Mouse (Mus musculus) CH12.LX (cell line): ENCODE data around the gene Bms1. TPM values are rescaled to one million over a fixed set of nuclear protein-coding genes. Genes with fewer than 3 reads are reported as not detected.

Experiments
- DNase-seq: peaks from one replicate; pipeline ENCODE4 v3.0.0-alpha.2; 2013; ENCODE audit errors: extremely low read depth
- H3K27ac ChIP-seq: 2 replicates; pipeline ENCODE4 v1.5.1; 2012; ENCODE audit warnings: low read depth, mild to moderate bottlenecking, control low read depth, moderate library complexity; ENCODE audit not compliant: insufficient read depth
- H3K27me3 ChIP-seq: replicated peaks from 2 replicates; pipeline ENCODE3; 2012; ENCODE audit warnings: inconsistent platforms
- H3K36me3 ChIP-seq, 2 experiments: replicated peaks in 1 of 2; 2 replicates each; pipeline versions ENCODE3 to v1.6.1; 2012; ENCODE audit warnings: inconsistent platforms in 1 of 2, low read length in 1 of 2, mild to moderate bottlenecking in 1 of 2, mixed read lengths in 1 of 2, moderate library complexity in 1 of 2; ENCODE audit not compliant: control insufficient read depth in 1 of 2, insufficient read depth in 1 of 2
- H3K4me1 ChIP-seq, 2 experiments: 2 replicates each; pipeline ENCODE4 v1.6.1; 2012; ENCODE audit warnings: inconsistent platforms in 1 of 2, moderate library complexity in 1 of 2; ENCODE audit not compliant: insufficient read depth in 2 of 2, control insufficient read depth in 1 of 2
- H3K4me2 ChIP-seq: 2 replicates; pipeline ENCODE4 v1.6.1; 2012; ENCODE audit warnings: low read depth, mild to moderate bottlenecking, control low read depth; ENCODE audit not compliant: poor library complexity, insufficient read depth, severe bottlenecking
- H3K4me3 ChIP-seq, 3 experiments: fragments of 150-350 bp in 1 of 3; sonication (generic) in 1 of 3; replicated peaks in 1 of 3; 2 replicates each; pipeline versions ENCODE3 to v1.5.1; 2011 to 2012; ENCODE audit warnings: low read depth in 2 of 3, low read length in 2 of 3, mild to moderate bottlenecking in 2 of 3, moderate library complexity in 2 of 3, control low read depth in 1 of 3, improper control_type of control experiment in 1 of 3, inconsistent platforms in 1 of 3, mixed read lengths in 1 of 3; ENCODE audit not compliant: poor library complexity in 1 of 3
- H3K79me2 ChIP-seq: replicated peaks from 2 replicates; pipeline ENCODE4 v1.6.1; 2012; ENCODE audit warnings: mild to moderate bottlenecking, moderate library complexity; ENCODE audit not compliant: control insufficient read depth, poor library complexity, insufficient read depth, severe bottlenecking; ENCODE audit errors: extremely low read depth
- H3K9ac ChIP-seq: 2 replicates; pipeline ENCODE4 v1.6.1; 2012; ENCODE audit warnings: low read depth, mild to moderate bottlenecking, control low read depth, moderate library complexity; ENCODE audit not compliant: insufficient read depth
- H3K9me3 ChIP-seq: replicated peaks from 2 replicates; pipeline ENCODE3; 2012; ENCODE audit warnings: low read length, inconsistent platforms, mixed read lengths
- CHD2 ChIP-seq: IDR thresholded peaks from 2 replicates; pipeline ENCODE4 v1.6.1; 2011; ENCODE audit warnings: low read length, improper control_type of control experiment
- CTCF ChIP-seq, 2 experiments: IDR thresholded peaks in 1 of 2; conservative IDR thresholded peaks in 1 of 2; 2 replicates each; pipeline ENCODE4 v1.5.1; 2011 to 2012; ENCODE audit warnings: low read depth in 2 of 2, low read length in 2 of 2, improper control_type of control experiment in 1 of 2, inconsistent platforms in 1 of 2, mild to moderate bottlenecking in 1 of 2, moderate library complexity in 1 of 2
- E2F4 ChIP-seq: IDR thresholded peaks from 2 replicates; pipeline ENCODE4 v1.6.1; 2011; ENCODE audit warnings: low read depth, low read length, improper control_type of control experiment; ENCODE audit not compliant: insufficient replicate concordance
- ELF1 ChIP-seq: IDR thresholded peaks from 2 replicates; pipeline ENCODE4 v1.6.1; 2014; ENCODE audit warnings: low read depth, mild to moderate bottlenecking, inconsistent platforms, low read length, improper control_type of control experiment
- EP300 ChIP-seq: IDR thresholded peaks from 2 replicates; pipeline ENCODE4 v1.6.1; 2011; ENCODE audit warnings: low read length, improper control_type of control experiment
- ETS1 ChIP-seq: conservative IDR thresholded peaks from 2 replicates; pipeline ENCODE4 v1.6.1; 2012; ENCODE audit warnings: low read depth, mild to moderate bottlenecking, inconsistent platforms, low read length, improper control_type of control experiment, moderate library complexity
- IRF4 ChIP-seq: IDR thresholded peaks from 2 replicates; pipeline ENCODE4 v1.6.1; 2014; ENCODE audit warnings: low read depth, mild to moderate bottlenecking, inconsistent platforms, low read length, improper control_type of control experiment
- JUN ChIP-seq: IDR thresholded peaks from 2 replicates; pipeline ENCODE4 v1.6.1; 2011; ENCODE audit warnings: low read depth, mild to moderate bottlenecking, low read length, improper control_type of control experiment, moderate library complexity; ENCODE audit not compliant: insufficient read depth
- KAT2A ChIP-seq: IDR thresholded peaks from 2 replicates; pipeline ENCODE4 v1.6.1; 2012; ENCODE audit warnings: low read length, improper control_type of control experiment, inconsistent platforms; ENCODE audit not compliant: insufficient replicate concordance
- MAZ ChIP-seq: IDR thresholded peaks from 2 replicates; pipeline ENCODE4 v1.6.1; 2012; ENCODE audit warnings: low read depth, mild to moderate bottlenecking, inconsistent platforms, low read length, improper control_type of control experiment, moderate library complexity
- NELFE ChIP-seq: IDR thresholded peaks from 2 replicates; pipeline ENCODE4 v1.6.1; 2011; ENCODE audit warnings: low read depth, low read length, improper control_type of control experiment
- NRF1 ChIP-seq: IDR thresholded peaks from 2 replicates; pipeline ENCODE4 v1.6.1; 2014; ENCODE audit warnings: low read depth, mild to moderate bottlenecking, inconsistent platforms, low read length, improper control_type of control experiment, moderate library complexity
- PAX5 ChIP-seq: IDR thresholded peaks from 2 replicates; pipeline ENCODE4 v1.6.1; 2012; ENCODE audit warnings: low read length, inconsistent platforms, mixed read lengths
- POLR2AphosphoS2 ChIP-seq: IDR thresholded peaks from 2 replicates; pipeline ENCODE4 v1.6.1; 2011; ENCODE audit warnings: low read depth, low read length, improper control_type of control experiment
- RAD21 ChIP-seq: IDR thresholded peaks from 2 replicates; pipeline ENCODE4 v1.6.1; 2011; ENCODE audit warnings: low read depth, mild to moderate bottlenecking, low read length, improper control_type of control experiment, moderate library complexity
- RCOR1 ChIP-seq: conservative IDR thresholded peaks from 2 replicates; pipeline ENCODE4 v1.6.1; 2012; ENCODE audit warnings: low read depth, mild to moderate bottlenecking, inconsistent platforms, low read length, improper control_type of control experiment
- SMC3 ChIP-seq: IDR thresholded peaks from 2 replicates; pipeline ENCODE4 v1.6.1; 2011; ENCODE audit warnings: low read depth, low read length, improper control_type of control experiment
- TCF12 ChIP-seq: IDR thresholded peaks from 2 replicates; pipeline ENCODE4 v1.6.1; 2014; ENCODE audit warnings: low read depth, mild to moderate bottlenecking, inconsistent platforms, low read length, improper control_type of control experiment
- UBTF ChIP-seq: IDR thresholded peaks from 2 replicates; pipeline ENCODE4 v1.6.1; 2012; ENCODE audit warnings: low read depth, mild to moderate bottlenecking, inconsistent platforms, low read length, improper control_type of control experiment, moderate library complexity
- ZC3H11A ChIP-seq: IDR thresholded peaks from 2 replicates; pipeline ENCODE4 v1.6.1; 2012; ENCODE audit warnings: low read depth, mild to moderate bottlenecking, inconsistent platforms, low read length, improper control_type of control experiment
- ZKSCAN1 ChIP-seq: IDR thresholded peaks from 2 replicates; pipeline ENCODE4 v1.6.1; 2012; ENCODE audit warnings: low read depth, inconsistent platforms, low read length, improper control_type of control experiment, borderline replicate concordance
- ZMIZ1 ChIP-seq: IDR thresholded peaks from 2 replicates; pipeline ENCODE4 v1.6.1; 2012; ENCODE audit warnings: low read depth, mild to moderate bottlenecking, inconsistent platforms, low read length, improper control_type of control experiment
- ZNF384 ChIP-seq: IDR thresholded peaks from 2 replicates; pipeline ENCODE4 v1.6.1; 2012; ENCODE audit warnings: low read depth, low read length, improper control_type of control experiment, inconsistent platforms
- dilution Hi-C: fragments of 300-500 bp; cut with MboI; formaldehyde crosslinking; loops from 2 replicates; pipeline ENCODE4 v1.14.3; 2020; ENCODE audit warnings: low sequenced_read_pairs; ENCODE audit not compliant: extremely low pct_unique_long_range_greater_than_20kb, extremely low pct_ligation_motif_present
- in situ Hi-C: fragments of 300-500 bp; cut with MboI; formaldehyde crosslinking; loops from 3 replicates; pipeline ENCODE4 v1.14.3; 2019; ENCODE audit warnings: low sequenced_read_pairs, low pct_ligation_motif_present, low pct_unique_long_range_greater_than_20kb, mixed read lengths
- polyA plus RNA-seq: library from polyadenylated mRNA; unstranded; fragments of >175 nt; gene quantifications from 2 replicates; pipeline ENCODE4 v1.2.1, GENCODE M21; 2012; ENCODE audit warnings: low read depth; ENCODE audit not compliant: insufficient read length
- total RNA-seq, 2 experiments: library from RNA; depleted of rRNA; stranded (reverse); fragments of 300-350 nt in 1 of 2; fragments of >200 nt in 1 of 2; gene quantifications; 2 replicates each; pipeline ENCODE4 v1.2.3; 2012 to 2014

Gene Bms1
- total and polyA plus RNA-seq, 3 experiments = 40.7 to 108 (median 57.0) TPM

GRCm38 (mm10) chr6:118347291-118347690, 72.0 kb downstream of the Bms1 start:
- TF ChIP-seq ZKSCAN1 = no peak
- TF ChIP-seq ETS1 = no peak
- TF ChIP-seq EP300 = no peak
- no peak for TF ChIP-seq UBTF
- TF ChIP-seq NELFE = no peak
- no peak for TF ChIP-seq CHD2
- TF ChIP-seq POLR2AphosphoS2 = no peak
- no peak for TF ChIP-seq KAT2A
- TF ChIP-seq ZMIZ1 = no peak
- TF ChIP-seq MAZ = no peak
- Histone ChIP-seq H3K27ac (no peak overlapping the region), H3K79me2 (no peaks in the 10 kb centered on the region), H3K4me1 (0 out of 4 replicates have a peak, but pooled peaks cover 0 to 2% of the 10 kb centered on the region in 2 experiments), H3K4me3 (no peak overlapping the region), H3K9me3 (no peaks in the 10 kb centered on the region), H3K36me3 (no peaks in the 10 kb centered on the region), H3K9ac (no peak overlapping the region), H3K4me2 (no peak overlapping the region), H3K27me3 (peaks cover 72% of the 10 kb centered on the region)
- in situ Hi-C loops (no loop called here), dilution Hi-C loops (no loop called here)
- no peak for DNase-seq

GRCm38 (mm10) chr6:118341861-118342485, 77.3 kb downstream of the Bms1 start:
- in situ Hi-C loops (no loop called here), dilution Hi-C loops (no loop called here)
- no peak for TF ChIP-seq E2F4
- no peak for TF ChIP-seq NELFE
- no peak for TF ChIP-seq JUN
- no peak for TF ChIP-seq PAX5
- no peak for TF ChIP-seq RCOR1
- no peak for TF ChIP-seq CTCF (conservative IDR thresholded peaks at IDR 0.05 in 1 of 2, IDR thresholded peaks at IDR 0.05 in 1 of 2; ENCODE audit: low read depth in 2 of 2, low read length in 2 of 2)
- DNase-seq = no peak
- no peak overlapping the region for H3K4me2 ChIP-seq
- H3K4me3 ChIP-seq = no peak overlapping the region
- H3K9me3 ChIP-seq = no peaks in the 10 kb centered on the region
- no peak overlapping the region for H3K27ac ChIP-seq
- H3K4me1 ChIP-seq = no peaks in the 10 kb centered on the region
- H3K27me3 ChIP-seq = peaks cover 82% of the 10 kb centered on the region
- no peak overlapping the region for H3K9ac ChIP-seq
- no peaks in the 10 kb centered on the region for H3K36me3 ChIP-seq
- no peaks in the 10 kb centered on the region for H3K79me2 ChIP-seq

GRCm38 (mm10) chr6:118337660-118338059, 81.6 kb downstream of the Bms1 start:
- dilution Hi-C loops = no loop called here
- H3K27me3 ChIP-seq = peaks cover 80% of the 10 kb centered on the region
- TF ChIP-seq RCOR1 = no peak
- no peak for TF ChIP-seq JUN
- TF ChIP-seq TCF12 = no peak
- TF ChIP-seq NELFE = no peak
- no peak for TF ChIP-seq ZNF384
- no peak for TF ChIP-seq SMC3
- TF ChIP-seq CTCF (conservative IDR thresholded peaks at IDR 0.05 in 1 of 2, IDR thresholded peaks at IDR 0.05 in 1 of 2; ENCODE audit: low read depth in 2 of 2, low read length in 2 of 2) = no peak
- TF ChIP-seq NRF1 = no peak
- TF ChIP-seq ELF1 = no peak
- no peak for TF ChIP-seq UBTF
- TF ChIP-seq MAZ = no peak
- TF ChIP-seq E2F4 = no peak
- no peak for TF ChIP-seq ZC3H11A
- no peak for TF ChIP-seq RAD21
- no peak for TF ChIP-seq IRF4

More at GRCm38 (mm10) chr6:118337660-118338059, 81.6 kb downstream of the Bms1 start:
- Histone ChIP-seq H3K4me2 (no peak overlapping the region), H3K36me3 (no peaks in the 10 kb centered on the region), H3K27ac (no peak overlapping the region), H3K4me3 (no peak overlapping the region), H3K4me1 (no peaks in the 10 kb centered on the region), H3K9me3 (no peaks in the 10 kb centered on the region), H3K79me2 (no peaks in the 10 kb centered on the region), H3K9ac (no peak overlapping the region)
- DNase-seq = no peak
- in situ Hi-C loops = no loop called here
